Mouse (Mus musculus) myocyte (in vitro differentiated cells): ENCODE measurements around the gene Ccn1. TPM values are rescaled to one million over a fixed set of nuclear protein-coding genes. Genes with fewer than 3 reads are reported as not detected.

Source experiments
- H3K27me3 ChIP-seq: one replicate; pipeline ENCODE4 v1.6.1; 2011; ENCODE audit not compliant: control insufficient read depth, insufficient read depth, insufficient read length
- H3K36me3 ChIP-seq: one replicate; pipeline ENCODE4 v1.6.1; 2011; ENCODE audit not compliant: control insufficient read depth, insufficient read depth
- H3K4me2 ChIP-seq: one replicate; pipeline ENCODE4 v1.6.1; 2011; ENCODE audit warnings: low read depth, control low read depth
- H3K4me3 ChIP-seq: one replicate; pipeline ENCODE4 v1.5.1; 2011; ENCODE audit warnings: mild to moderate bottlenecking, control low read depth, moderate library complexity
- H3K79me2 ChIP-seq: one replicate; pipeline ENCODE4 v1.6.1; 2011; ENCODE audit not compliant: control insufficient read depth, insufficient read depth
- H3ac ChIP-seq: one replicate; pipeline ENCODE4 v1.6.1; 2011; ENCODE audit not compliant: control insufficient read depth, insufficient read length
- CEBPB ChIP-seq: IDR thresholded peaks from 2 replicates; pipeline ENCODE4 v1.6.1; 2011; ENCODE audit warnings: mild to moderate bottlenecking, moderate library complexity; ENCODE audit not compliant: poor library complexity, insufficient read depth, severe bottlenecking
- E2F4 ChIP-seq: IDR thresholded peaks from one replicate; pipeline ENCODE4 v1.6.1; 2011; ENCODE audit warnings: mild to moderate bottlenecking, control low read depth, moderate library complexity; ENCODE audit not compliant: insufficient read depth
- MAX ChIP-seq: IDR thresholded peaks from one replicate; pipeline ENCODE4 v1.6.1; 2011; ENCODE audit warnings: low read depth, mild to moderate bottlenecking, control low read depth
- MYOD1 ChIP-seq, 3 experiments: IDR thresholded peaks; one replicate each; pipeline ENCODE4 v1.6.1; 2011; ENCODE audit warnings: control low read depth in 2 of 3, low read depth in 2 of 3, mild to moderate bottlenecking in 2 of 3, moderate library complexity in 1 of 3; ENCODE audit not compliant: insufficient read length in 2 of 3, control insufficient read depth in 1 of 3
- MYOG ChIP-seq, 3 experiments: IDR thresholded peaks; one replicate each; pipeline ENCODE4 v1.6.1; 2011; ENCODE audit warnings: control low read depth in 2 of 3, low read depth in 2 of 3, mild to moderate bottlenecking in 2 of 3; ENCODE audit not compliant: insufficient read length in 2 of 3, control insufficient read depth in 1 of 3, insufficient read depth in 1 of 3
- POLR2A ChIP-seq: IDR thresholded peaks from one replicate; pipeline ENCODE4 v1.6.1; 2011; ENCODE audit warnings: low read depth, mild to moderate bottlenecking, control low read depth, moderate library complexity; ENCODE audit not compliant: insufficient read length
- POLR2AphosphoS2 ChIP-seq: IDR thresholded peaks from one replicate; pipeline ENCODE4 v1.6.1; 2011; ENCODE audit warnings: low read depth, control low read depth; ENCODE audit not compliant: insufficient read length
- REST ChIP-seq: IDR thresholded peaks from one replicate; pipeline ENCODE4 v1.6.1; 2011; ENCODE audit warnings: mild to moderate bottlenecking, control low read depth, moderate library complexity; ENCODE audit not compliant: insufficient read depth, insufficient read length
- SRF ChIP-seq: IDR thresholded peaks from one replicate; pipeline ENCODE4 v1.6.1; 2011; ENCODE audit warnings: low read depth; ENCODE audit not compliant: control insufficient read depth, insufficient read length
- TCF12 ChIP-seq: IDR thresholded peaks from one replicate; pipeline ENCODE4 v1.6.1; 2011; ENCODE audit warnings: mild to moderate bottlenecking, control low read depth; ENCODE audit not compliant: poor library complexity, insufficient read depth, severe bottlenecking
- TCF3 ChIP-seq: IDR thresholded peaks from one replicate; pipeline ENCODE4 v1.6.1; 2011; ENCODE audit warnings: low read depth, control low read depth; ENCODE audit not compliant: insufficient read length
- USF1 ChIP-seq: IDR thresholded peaks from one replicate; pipeline ENCODE4 v1.6.1; 2011; ENCODE audit warnings: low read depth, mild to moderate bottlenecking, control low read depth, moderate library complexity
- polyA plus RNA-seq: library from polyadenylated mRNA; unstranded; fragments of >200 nt; fragmentation: generic; extraction: Trizol; gene quantifications from one replicate; pipeline ENCODE4 v1.2.1, GENCODE M21; 2012; ENCODE audit warnings: missing spikeins

Ccn1 gene
- polyA plus RNA-seq, 1 experiment = 49.6 TPM

DNA sequence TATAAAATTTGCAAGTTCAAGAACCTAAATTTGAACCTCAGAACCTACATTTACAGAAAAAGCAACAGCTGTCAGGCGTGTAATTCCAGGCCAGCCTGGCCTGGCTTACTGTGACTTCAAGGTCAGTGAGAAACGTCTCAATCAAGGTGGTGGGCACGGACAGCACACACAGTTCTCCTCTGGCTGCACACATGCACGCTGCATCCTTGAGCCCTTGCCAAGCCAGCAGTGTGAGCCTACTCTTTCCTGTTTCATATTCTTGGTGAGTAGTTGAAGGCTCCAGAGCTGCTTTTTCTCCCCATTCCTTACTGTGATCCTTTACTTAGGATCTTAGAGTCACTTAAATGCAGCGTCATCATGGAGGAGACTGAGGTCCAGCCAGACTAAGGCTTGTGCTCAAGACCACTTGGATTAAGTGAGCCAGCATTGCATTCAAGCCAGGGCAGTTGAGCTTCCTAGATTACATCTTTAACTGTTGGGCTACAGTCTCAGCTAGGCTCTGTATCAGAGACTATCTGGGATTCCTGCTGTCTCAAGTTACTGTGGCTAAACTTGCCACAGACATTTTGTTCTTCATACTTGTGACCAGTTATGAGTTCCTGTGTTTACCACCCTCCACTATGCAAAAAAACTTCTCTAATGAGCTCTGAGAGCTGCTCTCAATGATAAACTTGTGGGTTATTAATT is 44.2 kb downstream of the Ccn1 start:
- H3K4me3 ChIP-seq = no peak overlapping the region
- H3K36me3 ChIP-seq = peaks cover 45% of the 10 kb centered on the region
- H3ac ChIP-seq = no peak overlapping the region
- no peak for TF ChIP-seq SRF
- no peak for TF ChIP-seq TCF12
- TF ChIP-seq REST = no peak
- TF ChIP-seq E2F4 = no peak
- TF ChIP-seq POLR2AphosphoS2 = no peak
- no peak for TF ChIP-seq POLR2A
- TF ChIP-seq MYOD1 (IDR thresholded peaks at IDR 0.05; ENCODE audit: control insufficient read depth in 1 of 3, insufficient read length in 2 of 3, low read depth in 2 of 3) = no peak
- TF ChIP-seq TCF3 = no peak
- no peak for TF ChIP-seq MAX
- TF ChIP-seq USF1 = no peak
- H3K27me3 ChIP-seq = no peaks in the 10 kb centered on the region
- no peaks in the 10 kb centered on the region for H3K79me2 ChIP-seq
- H3K4me2 ChIP-seq = no peak overlapping the region

DNA sequence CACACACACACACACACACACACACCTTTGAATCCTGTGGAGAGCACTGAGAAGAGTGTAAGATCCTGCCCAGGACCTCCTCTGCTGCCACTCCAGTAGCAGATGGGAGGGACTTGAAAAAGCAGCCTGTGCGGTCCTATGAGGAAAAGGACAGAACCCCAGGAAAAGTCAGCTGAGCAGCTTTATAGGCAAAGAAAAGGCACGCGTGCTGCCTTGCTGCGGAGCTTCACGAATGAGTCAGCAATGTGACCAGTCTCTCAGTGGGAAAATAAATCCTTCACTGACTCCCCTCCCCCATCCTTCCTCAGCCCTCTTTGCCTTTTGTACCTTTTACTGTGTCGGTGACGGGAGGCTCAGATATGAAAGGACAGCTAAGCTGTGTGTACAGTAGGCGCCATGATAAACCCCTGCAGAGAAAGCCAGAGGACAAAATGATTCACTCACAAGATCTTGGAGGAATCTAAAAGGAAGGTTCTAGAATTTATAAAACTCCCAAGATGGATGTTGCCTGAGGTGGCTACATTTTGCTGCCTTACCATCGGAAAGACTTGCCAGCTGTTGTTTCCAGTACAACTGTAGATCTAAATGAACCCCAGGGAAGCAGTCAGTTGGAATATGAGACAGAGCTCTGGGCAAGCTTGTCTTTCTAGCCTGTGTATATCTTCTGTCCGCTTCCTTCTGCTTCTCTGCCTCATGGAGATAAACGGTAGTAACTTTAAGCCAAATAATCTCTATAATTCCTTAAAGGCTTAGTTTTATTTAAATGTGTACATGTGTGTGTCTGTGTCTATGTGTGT is 47.2 kb downstream of the Ccn1 start:
- Histone ChIP-seq H3ac (no peak overlapping the region), H3K4me2 (no peak overlapping the region), H3K4me3 (no peak overlapping the region), H3K27me3 (no peaks in the 10 kb centered on the region), H3K36me3 (peaks cover 62% of the 10 kb centered on the region), H3K79me2 (no peaks in the 10 kb centered on the region)
- TF ChIP-seq SRF = no peak
- no peak for TF ChIP-seq CEBPB
- no peak for TF ChIP-seq POLR2A
- no peak for TF ChIP-seq MYOD1 (IDR thresholded peaks at IDR 0.05; ENCODE audit: control insufficient read depth in 1 of 3, insufficient read length in 2 of 3, low read depth in 2 of 3)
- TF ChIP-seq REST = no peak
- no peak for TF ChIP-seq E2F4
- no peak for TF ChIP-seq MYOG (IDR thresholded peaks at IDR 0.05; ENCODE audit: control insufficient read depth in 1 of 3, insufficient read depth in 1 of 3, insufficient read length in 2 of 3, low read depth in 2 of 3)
- no peak for TF ChIP-seq TCF3
- TF ChIP-seq TCF12 = no peak
- no peak for TF ChIP-seq POLR2AphosphoS2
- TF ChIP-seq USF1 = no peak
- TF ChIP-seq MAX = no peak

DNA sequence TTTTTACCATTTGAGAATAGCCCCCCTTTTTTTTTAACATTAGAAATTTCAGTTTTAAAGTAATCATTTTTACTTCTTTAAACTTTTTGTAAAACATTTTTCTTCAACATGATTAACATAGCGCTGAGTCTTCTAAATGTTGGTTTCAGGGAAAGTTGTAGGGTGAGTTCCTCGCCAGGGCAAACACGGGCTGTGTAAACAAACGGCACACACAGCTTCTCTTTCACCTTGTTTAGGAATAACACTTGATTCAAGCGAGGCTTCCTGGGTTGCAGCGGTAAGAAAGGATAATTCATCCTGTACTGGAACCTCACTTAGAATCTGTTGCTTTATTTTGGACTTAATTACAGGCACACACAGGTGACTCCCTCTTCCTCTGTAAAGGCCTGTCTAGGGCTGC is 48.4 kb downstream of the Ccn1 start:
- Histone ChIP-seq H3K4me3 (no peak overlapping the region), H3ac (no peak overlapping the region), H3K4me2 (no peak overlapping the region), H3K79me2 (no peaks in the 10 kb centered on the region), H3K36me3 (peaks cover 51% of the 10 kb centered on the region), H3K27me3 (no peaks in the 10 kb centered on the region)
- TF ChIP-seq POLR2A (no peak), E2F4 (no peak)

DNA sequence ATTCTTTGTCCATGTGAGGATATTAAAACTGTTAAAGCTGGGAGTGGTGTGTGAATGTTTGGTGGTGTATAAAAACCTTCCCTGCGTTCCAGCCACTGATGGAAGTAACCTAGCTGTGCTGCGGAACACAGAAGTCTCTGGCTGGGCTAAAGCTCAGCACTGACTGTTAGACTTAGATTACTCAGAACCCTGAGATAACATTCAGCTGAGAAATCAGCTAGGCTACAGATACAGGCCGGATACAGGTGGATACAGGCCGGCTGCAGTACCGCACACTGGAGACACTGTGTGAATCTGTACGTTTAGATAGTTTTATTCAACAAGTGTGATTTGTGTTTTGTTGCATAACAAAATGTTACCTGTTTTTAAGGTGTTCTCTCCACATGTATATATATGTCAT is 49.0 kb downstream of the Ccn1 start:
- Histone ChIP-seq H3K79me2 (no peaks in the 10 kb centered on the region), H3ac (no peak overlapping the region), H3K36me3 (peaks cover 54% of the 10 kb centered on the region), H3K4me2 (no peak overlapping the region), H3K27me3 (no peaks in the 10 kb centered on the region), H3K4me3 (no peak overlapping the region)
- TF ChIP-seq MYOD1 (IDR thresholded peaks at IDR 0.05; ENCODE audit: control insufficient read depth in 1 of 3, insufficient read length in 2 of 3, low read depth in 2 of 3) = no peak
- TF ChIP-seq CEBPB = no peak
- TF ChIP-seq POLR2A = no peak
- no peak for TF ChIP-seq SRF
- no peak for TF ChIP-seq POLR2AphosphoS2
- TF ChIP-seq MAX = no peak
- TF ChIP-seq REST = no peak
- TF ChIP-seq MYOG (IDR thresholded peaks at IDR 0.05; ENCODE audit: control insufficient read depth in 1 of 3, insufficient read depth in 1 of 3, insufficient read length in 2 of 3, low read depth in 2 of 3) = no peak
- no peak for TF ChIP-seq E2F4
- TF ChIP-seq TCF12 = no peak

DNA sequence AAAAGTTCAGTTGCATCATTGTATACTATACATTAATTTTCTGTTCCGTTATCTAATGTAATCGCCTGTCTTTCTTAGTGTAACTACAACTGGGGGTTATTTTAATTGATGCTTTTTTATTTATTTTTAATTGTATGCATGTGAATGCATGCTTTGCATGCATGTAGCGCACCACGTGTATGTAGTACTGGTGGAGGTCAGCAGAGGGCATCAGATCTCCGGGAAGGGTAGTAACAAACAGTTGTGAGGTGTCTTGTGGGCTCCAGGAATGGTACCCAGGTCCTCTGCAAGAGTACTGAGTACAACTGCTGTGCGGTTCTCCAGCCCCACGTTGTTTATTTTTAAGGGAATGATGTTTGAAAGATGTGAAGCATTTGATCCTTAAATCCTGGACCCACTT is 50.7 kb downstream of the Ccn1 start:
- Histone ChIP-seq H3K4me2 (no peak overlapping the region), H3ac (no peak overlapping the region), H3K27me3 (no peaks in the 10 kb centered on the region), H3K4me3 (no peak overlapping the region), H3K36me3 (peaks cover 54% of the 10 kb centered on the region), H3K79me2 (no peaks in the 10 kb centered on the region)
- TF ChIP-seq SRF = no peak
- no peak for TF ChIP-seq MAX
- no peak for TF ChIP-seq MYOG (IDR thresholded peaks at IDR 0.05; ENCODE audit: control insufficient read depth in 1 of 3, insufficient read depth in 1 of 3, insufficient read length in 2 of 3, low read depth in 2 of 3)
- TF ChIP-seq TCF12 = no peak
- TF ChIP-seq E2F4 = no peak
- TF ChIP-seq MYOD1 (IDR thresholded peaks at IDR 0.05; ENCODE audit: control insufficient read depth in 1 of 3, insufficient read length in 2 of 3, low read depth in 2 of 3) = no peak
- TF ChIP-seq USF1 = no peak
- no peak for TF ChIP-seq REST
- TF ChIP-seq POLR2A = no peak
- TF ChIP-seq POLR2AphosphoS2 = no peak
- TF ChIP-seq TCF3 = no peak
- no peak for TF ChIP-seq CEBPB
